Mouse (Mus musculus) forebrain, embryonic 16.5 days (tissue): ENCODE results near the gene Dnajb12. TPM values are rescaled to one million over a fixed set of nuclear protein-coding genes. Genes with fewer than 3 reads are reported as not detected.

ENCODE experiments used
- ATAC-seq: fragments of 200-750 bp; cut with Nextera tagmentation; 2 replicates; pipeline ENCODE4 v1.8.0; 2017; ENCODE audit warnings: mild to moderate bottlenecking, moderate library complexity
- H3K27ac ChIP-seq: fragments of 300-500 bp; sonication (generic); 2 replicates; pipeline ENCODE4 v1.5.1; 2014; ENCODE audit warnings: low read length, control low read depth
- H3K27me3 ChIP-seq: fragments of 300-500 bp; sonication (generic); replicated peaks from 2 replicates; pipeline ENCODE4 v1.6.1; 2014; ENCODE audit warnings: low read length; ENCODE audit not compliant: control insufficient read depth, insufficient read depth
- H3K36me3 ChIP-seq: fragments of 300-500 bp; sonication (generic); 2 replicates; pipeline ENCODE4 v1.6.1; 2014; ENCODE audit not compliant: control insufficient read depth, insufficient read depth
- H3K4me1 ChIP-seq: fragments of 300-500 bp; sonication (generic); replicated peaks from 2 replicates; pipeline ENCODE4 v1.6.1; 2014; ENCODE audit warnings: low read length; ENCODE audit not compliant: control insufficient read depth, insufficient read depth
- H3K4me2 ChIP-seq: fragments of 300-500 bp; sonication (generic); 2 replicates; pipeline ENCODE4 v1.6.1; 2014; ENCODE audit warnings: mild to moderate bottlenecking, low read length, control low read depth
- H3K4me3 ChIP-seq: fragments of 300-500 bp; sonication (generic); replicated peaks from 2 replicates; pipeline ENCODE4 v1.5.1; 2014; ENCODE audit warnings: mild to moderate bottlenecking, low read length, control low read depth
- H3K9ac ChIP-seq: fragments of 300-500 bp; sonication (generic); replicated peaks from 2 replicates; pipeline ENCODE4 v1.6.1; 2014; ENCODE audit warnings: low read depth, low read length, control low read depth
- H3K9me3 ChIP-seq: fragments of 300-500 bp; sonication (generic); 2 replicates; pipeline ENCODE4 v1.6.1; 2016; ENCODE audit warnings: low read length; ENCODE audit not compliant: control insufficient read depth
- WGBS: fragments of 180-500 bp; shearing (Covaris S2); extraction: QIAGEN DNeasy Blood & Tissue Kit; methylation state at CpG from one replicate; pipeline ENCODE4 v1.1.7; 2014; 5-methylcytosine and 5-hydroxymethylcytosine counted together
- polyA plus RNA-seq: library from polyadenylated mRNA; unstranded; fragments of >200 nt; fragmentation: Nextera tagmentation; extraction: Ambion mirVana; gene quantifications from 2 replicates; pipeline ENCODE4 v1.2.1, GENCODE M21; 2015

The Dnajb12 gene
- polyA plus RNA-seq, 1 experiment from 2014 or later, result 18.5 TPM

GRCm38 (mm10) chr10:59907695-59908299, 28.4 kb downstream of the Dnajb12 start:
- peak; percentile 19 for ATAC-seq

GRCm38 (mm10) chr10:59908776-59909315, 29.5 kb downstream of the Dnajb12 start:
- Histone ChIP-seq H3K27me3 (no peaks in the 10 kb centered on the region), H3K4me1 (peaks cover 30% of the 10 kb centered on the region), H3K9ac (no peak overlapping the region), H3K9me3 (no peaks in the 10 kb centered on the region), H3K36me3 (no peaks in the 10 kb centered on the region), H3K4me3 (no peak overlapping the region), H3K4me2 (no peak overlapping the region), H3K27ac (no peak overlapping the region)
- no peak for ATAC-seq
- WGBS, result 54% methylated on average over 7 of the region's 7 CpGs

More at GRCm38 (mm10) chr10:59907695-59908299, 28.4 kb downstream of the Dnajb12 start:
- H3K4me3 ChIP-seq, result no peak overlapping the region
- no peaks in the 10 kb centered on the region for H3K9me3 ChIP-seq
- peaks cover 29% of the 10 kb centered on the region for H3K4me1 ChIP-seq
- no peak overlapping the region for H3K27ac ChIP-seq
- peak overlapping the region; percentile 35 for H3K9ac ChIP-seq
- no peaks in the 10 kb centered on the region for H3K27me3 ChIP-seq
- 23% methylated on average over 7 of the region's 7 CpGs for WGBS
- H3K36me3 ChIP-seq, result no peaks in the 10 kb centered on the region
- no peak overlapping the region for H3K4me2 ChIP-seq

GRCm38 (mm10) chr10:59909357-59909847, 30.0 kb downstream of the Dnajb12 start:
- H3K4me3 ChIP-seq, result no peak overlapping the region
- no peak overlapping the region for H3K9ac ChIP-seq
- WGBS, result 7% methylated on average over 14 of the region's 14 CpGs
- peak overlapping the region; percentile 25; the same call in 1 of the 2 replicates for H3K4me2 ChIP-seq
- H3K4me1 ChIP-seq, result peaks cover 30% of the 10 kb centered on the region
- H3K27ac ChIP-seq, result no peak overlapping the region; the same call in 1 of the 2 replicates
- no peaks in the 10 kb centered on the region for H3K27me3 ChIP-seq
- H3K36me3 ChIP-seq, result no peaks in the 10 kb centered on the region
- no peaks in the 10 kb centered on the region for H3K9me3 ChIP-seq
- ATAC-seq, result peak; percentile 32; the same call in 1 of the 2 replicates

GRCm38 (mm10) chr10:59911091-59911490, 31.7 kb downstream of the Dnajb12 start:
- Histone ChIP-seq H3K27ac (no peak overlapping the region), H3K4me1 (peaks cover 33% of the 10 kb centered on the region), H3K36me3 (no peaks in the 10 kb centered on the region), H3K4me3 (no peak overlapping the region), H3K4me2 (no peak overlapping the region), H3K27me3 (no peaks in the 10 kb centered on the region), H3K9ac (no peak overlapping the region), H3K9me3 (no peaks in the 10 kb centered on the region)
- no peak for ATAC-seq
- 43% methylated on average over 6 of the region's 6 CpGs for WGBS

GRCm38 (mm10) chr10:59911561-59912198, 32.3 kb downstream of the Dnajb12 start:
- no peak for ATAC-seq
- Histone ChIP-seq H3K4me3 (no peak overlapping the region), H3K9ac (peak overlapping the region; percentile 56), H3K9me3 (no peaks in the 10 kb centered on the region), H3K4me2 (peak overlapping the region; percentile 31), H3K4me1 (peaks cover 39% of the 10 kb centered on the region), H3K36me3 (no peaks in the 10 kb centered on the region), H3K27ac (no peak overlapping the region), H3K27me3 (no peaks in the 10 kb centered on the region)
- WGBS, result 6% methylated on average over 25 of the region's 25 CpGs

- H3K4me3 ChIP-seq, result no peak overlapping the region
- H3K4me2 ChIP-seq, result no peak overlapping the region
- H3K27ac ChIP-seq, result no peak overlapping the region
- ATAC-seq, result no peak
- H3K36me3 ChIP-seq, result no peaks in the 10 kb centered on the region
- H3K27me3 ChIP-seq, result no peaks in the 10 kb centered on the region
- WGBS, result 92% methylated on average over 8 of the region's 8 CpGs
- no peaks in the 10 kb centered on the region for H3K9me3 ChIP-seq
- peaks cover 30% of the 10 kb centered on the region for H3K4me1 ChIP-seq
- H3K9ac ChIP-seq, result no peak overlapping the region
Measured at GRCm38 (mm10) chr10:59915196-59915962, 36.0 kb downstream of the Dnajb12 start.

- 4% methylated on average over 4 of the region's 4 CpGs for WGBS
- H3K9ac ChIP-seq, result peak overlapping the region; percentile 34
Measured at GRCm38 (mm10) chr10:59916159-59916558, 36.8 kb downstream of the Dnajb12 start.

GRCm38 (mm10) chr10:59916649-59917048, 37.3 kb downstream of the Dnajb12 start:
- no peaks in the 10 kb centered on the region for H3K9me3 ChIP-seq
- peak overlapping the region; percentile 34 for H3K9ac ChIP-seq
- peak overlapping the region; percentile 18; the same call in 1 of the 2 replicates for H3K4me3 ChIP-seq
- H3K36me3 ChIP-seq, result no peaks in the 10 kb centered on the region
- ATAC-seq, result peak; percentile 54
- WGBS, result 3% methylated on average over 10 of the region's 10 CpGs
- peak overlapping the region; percentile 47 for H3K4me2 ChIP-seq
- no peak overlapping the region for H3K27ac ChIP-seq
- peaks cover 36% of the 10 kb centered on the region for H3K4me1 ChIP-seq
- H3K27me3 ChIP-seq, result no peaks in the 10 kb centered on the region

More at GRCm38 (mm10) chr10:59916159-59916558, 36.8 kb downstream of the Dnajb12 start:
- no peaks in the 10 kb centered on the region for H3K27me3 ChIP-seq
- H3K36me3 ChIP-seq, result no peaks in the 10 kb centered on the region
- no peaks in the 10 kb centered on the region for H3K9me3 ChIP-seq
- ATAC-seq, result no peak
- H3K27ac ChIP-seq, result peak overlapping the region; percentile 10; the same call in 1 of the 2 replicates
- peak overlapping the region; percentile 18; the same call in 1 of the 2 replicates for H3K4me3 ChIP-seq
- H3K4me1 ChIP-seq, result peaks cover 36% of the 10 kb centered on the region
- peak overlapping the region; percentile 47 for H3K4me2 ChIP-seq

- peaks cover 30% of the 10 kb centered on the region for H3K4me1 ChIP-seq
- H3K9ac ChIP-seq, result no peak overlapping the region
- no peaks in the 10 kb centered on the region for H3K9me3 ChIP-seq
- WGBS, result 90% methylated on average over 4 of the region's 4 CpGs
- ATAC-seq, result no peak
- H3K36me3 ChIP-seq, result no peaks in the 10 kb centered on the region
- no peak overlapping the region for H3K27ac ChIP-seq
- no peak overlapping the region for H3K4me3 ChIP-seq
- H3K27me3 ChIP-seq, result no peaks in the 10 kb centered on the region
- no peak overlapping the region for H3K4me2 ChIP-seq
Measured at GRCm38 (mm10) chr10:59918111-59918510, 38.8 kb downstream of the Dnajb12 start.
